Mouse (Mus musculus): ENCODE measurements around the gene Nrap. TPM values are rescaled to one million over a fixed set of nuclear protein-coding genes. Genes with fewer than 3 reads are reported as not detected.

Gene Nrap
- not detected for polyA plus RNA-seq (2017; shearing (Covaris generic))

DNA sequence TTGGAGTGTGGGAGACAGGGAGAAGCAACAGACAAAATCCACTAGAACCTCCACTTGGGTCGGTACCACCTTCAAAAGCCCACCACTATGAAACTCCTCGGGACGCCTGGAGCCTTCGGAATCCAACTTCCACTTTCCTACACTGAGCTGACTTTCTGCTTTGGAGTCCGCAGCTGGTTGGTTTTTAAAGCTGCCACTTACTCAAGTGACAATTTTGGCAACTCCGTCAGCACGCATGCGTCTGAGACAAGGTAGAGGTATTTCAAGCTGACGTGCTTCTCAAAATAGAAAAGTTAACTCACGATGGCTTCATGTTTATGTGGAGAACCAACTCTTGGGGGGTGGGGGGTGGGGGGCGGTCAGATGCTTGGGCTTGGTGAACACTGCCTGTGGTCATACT is at the start of gene Nrap:
TSS of gene Nrap (minus strand) at position 159 of the 400 bp plus-strand sequence.

DNA sequence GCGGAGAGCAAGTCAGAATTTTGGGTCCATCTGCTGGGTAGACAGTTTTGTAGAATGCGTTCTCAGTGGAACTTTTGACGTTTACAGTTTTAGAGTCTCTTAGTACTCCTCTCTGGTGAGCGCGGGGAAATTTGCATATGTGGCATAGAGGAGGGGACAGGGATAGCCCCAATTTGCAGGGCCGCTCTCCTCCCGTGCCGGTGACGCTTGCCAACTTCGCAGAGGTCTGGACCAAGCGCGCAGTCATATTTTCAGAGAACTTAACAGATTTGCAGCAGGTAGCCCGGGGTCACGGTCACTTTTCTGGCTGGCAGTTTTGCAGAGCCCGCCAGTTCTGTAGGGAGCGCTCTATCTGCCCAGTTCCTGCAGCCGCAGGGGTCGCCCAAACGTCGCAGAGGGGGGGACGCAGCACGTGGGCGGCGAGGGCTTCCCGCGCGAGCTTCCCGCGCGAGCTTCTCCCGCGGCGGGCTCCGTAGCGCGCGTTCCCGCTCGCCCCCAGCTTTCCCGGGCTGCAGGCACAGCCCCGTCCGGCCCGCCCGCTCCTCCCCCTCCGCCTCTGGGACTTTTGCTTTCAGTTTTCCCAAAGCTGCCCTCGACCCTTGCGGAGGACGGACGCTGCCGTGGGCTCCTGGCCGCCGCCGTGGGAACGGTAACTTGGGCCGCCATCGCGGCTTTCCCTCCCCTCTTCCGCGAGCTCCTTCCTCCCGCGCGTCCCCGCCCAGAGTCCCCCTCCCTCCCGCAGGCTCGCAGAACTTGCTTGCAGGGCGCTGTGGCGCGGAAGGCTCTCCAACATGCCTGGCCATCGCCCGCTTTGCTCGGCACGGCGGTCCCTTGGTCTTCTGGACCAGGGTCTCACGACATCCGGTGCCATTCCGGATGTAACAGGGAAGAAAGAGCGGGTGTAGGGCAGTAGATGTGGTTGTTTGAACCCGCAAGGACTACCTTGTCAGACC is 7.1 kb upstream of the Nrap start, which contains the start of gene Casp7:
TSS of gene Casp7 (plus strand) at position 461 of the 953 bp plus-strand sequence.

DNA sequence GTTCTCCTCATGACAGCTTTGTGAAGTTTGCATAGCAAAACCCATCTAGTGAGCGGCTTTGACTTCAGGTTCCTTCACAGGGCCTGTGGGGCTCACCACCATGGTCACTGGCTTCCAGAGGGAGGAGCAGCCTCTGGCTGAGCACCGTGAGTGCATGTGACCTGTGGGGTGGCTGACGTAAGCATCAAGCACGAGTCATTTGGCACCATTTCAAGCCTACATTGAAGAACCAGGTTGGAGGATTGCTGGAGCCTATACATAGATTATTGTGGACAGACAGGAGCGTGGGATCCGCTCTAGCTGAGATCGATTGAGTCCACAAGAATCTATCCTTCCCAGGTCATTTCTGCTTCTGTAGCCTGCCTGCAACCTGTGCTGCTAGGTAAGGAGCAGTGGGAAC is 103.0 kb downstream of the Nrap start, which contains the start of gene Habp2:
TSS of gene Habp2 (plus strand) at position 272 of the 400 bp plus-strand sequence.

Other genes with a start within 250 kb of the Nrap start
- gene Habp2, start 102.9 kb downstream of the Nrap start, polyA plus RNA-seq (2017; shearing (Covaris generic)) = not detected
- 13.9 TPM for gene Casp7, start 7.1 kb upstream of the Nrap start, polyA plus RNA-seq (2017; shearing (Covaris generic))
- gene Plekhs1, start 71.6 kb upstream of the Nrap start, polyA plus RNA-seq (2017; shearing (Covaris generic)) = not detected
- gene Dclre1a, start 158.2 kb upstream of the Nrap start, polyA plus RNA-seq (2017; shearing (Covaris generic)) = 2.3 TPM
- gene Nhlrc2, start 158.2 kb upstream of the Nrap start, polyA plus RNA-seq (2017; shearing (Covaris generic)) = 18.4 TPM

Data from effector memory CD4-positive, alpha-beta T cell, adult 5 months (primary cell).